Mouse (Mus musculus): ENCODE measurements at regions not wholly inside any gene's neighbourhood (a gene's known extent, or its start where the extent isn't known, plus 50 kb on each side); places are given as distances from the start of the nearest gene placed in this dataset.

DNA sequence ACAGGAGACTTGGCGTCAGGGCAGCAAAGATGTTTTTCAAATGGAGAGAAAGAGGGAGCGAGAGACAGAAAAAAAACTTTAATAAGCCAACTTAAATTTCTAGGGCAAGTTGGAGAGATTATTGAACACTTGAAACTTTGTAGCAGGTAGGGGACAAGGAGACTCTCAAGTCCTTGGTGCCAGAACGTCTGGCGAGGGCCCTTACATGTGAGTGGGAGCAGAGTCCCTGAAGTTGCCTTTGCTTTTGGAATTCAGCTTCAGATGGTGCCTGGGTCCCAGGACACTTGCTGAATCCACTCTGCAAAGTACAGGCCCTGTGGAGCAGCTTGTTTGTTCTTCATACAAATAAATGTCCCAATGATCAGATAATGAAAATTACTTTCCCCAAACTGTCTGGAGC is 693.2 kb upstream of the Adgrl2 start:
- Histone ChIP-seq H3K4me1 (replicated peaks; ENCODE audit: insufficient read depth, low read length) (no peaks in the 10 kb centered on the region), H3K4me2 (ENCODE audit: low read length) (no peak overlapping the region), H3K9me3 (replicated peaks; ENCODE audit: low read length) (no peaks in the 10 kb centered on the region), H3K27me3 (ENCODE audit: insufficient read depth, low read length) (no peaks in the 10 kb centered on the region), H3K4me3 (replicated peaks; ENCODE audit: low read depth, low read length) (no peak overlapping the region), H3K36me3 (ENCODE audit: insufficient read depth, low read length) (no peaks in the 10 kb centered on the region), H3K27ac (no peak overlapping the region), H3K9ac (ENCODE audit: low read depth, low read length) (no peak overlapping the region)
- DNase-seq (ENCODE audit: low spot score) (no peak), ATAC-seq (replicated peaks; ENCODE audit: low FRiP score, low read depth) (no peak)
- WGBS: 88% methylated on average over 4 of the region's 4 CpGs
- no peak for TF ChIP-seq CTCF (IDR thresholded peaks at IDR 0.05; ENCODE audit: low read depth)

DNA sequence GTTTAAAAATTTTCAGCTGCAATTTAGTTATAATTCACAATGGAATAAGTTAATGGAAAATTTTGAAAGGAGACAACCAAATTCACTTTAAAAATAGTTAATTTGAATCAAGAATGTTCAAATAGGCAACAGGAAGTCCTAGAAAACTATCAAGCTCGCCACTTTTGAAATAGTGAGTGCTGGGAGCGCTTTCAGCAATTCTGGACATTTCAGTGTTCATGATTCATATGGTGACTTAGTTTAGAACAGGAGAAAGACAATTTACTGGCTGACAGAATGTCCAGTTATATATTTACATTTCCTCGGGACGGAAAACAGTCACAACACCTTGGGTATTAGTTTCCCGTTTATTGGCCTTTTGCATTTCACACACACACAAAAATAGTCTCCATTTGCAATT is 691.9 kb upstream of the Adgrl2 start:
- no peak overlapping the region for H3K9ac ChIP-seq (ENCODE audit: low read depth, low read length)
- H3K4me2 ChIP-seq (ENCODE audit: low read length): no peak overlapping the region
- no peaks in the 10 kb centered on the region for H3K4me1 ChIP-seq (replicated peaks; ENCODE audit: insufficient read depth, low read length)
- 67% methylated on average over 5 of the region's 5 CpGs for WGBS
- H3K4me3 ChIP-seq (replicated peaks; ENCODE audit: low read depth, low read length): no peak overlapping the region
- DNase-seq (ENCODE audit: low spot score) (no peak), ATAC-seq (replicated peaks; ENCODE audit: low FRiP score, low read depth) (no peak)
- H3K27me3 ChIP-seq (ENCODE audit: insufficient read depth, low read length): no peaks in the 10 kb centered on the region
- no peak for TF ChIP-seq CTCF (IDR thresholded peaks at IDR 0.05; ENCODE audit: low read depth)
- H3K27ac ChIP-seq: no peak overlapping the region
- no peaks in the 10 kb centered on the region for H3K9me3 ChIP-seq (replicated peaks; ENCODE audit: low read length)
- no peaks in the 10 kb centered on the region for H3K36me3 ChIP-seq (ENCODE audit: insufficient read depth, low read length)

DNA sequence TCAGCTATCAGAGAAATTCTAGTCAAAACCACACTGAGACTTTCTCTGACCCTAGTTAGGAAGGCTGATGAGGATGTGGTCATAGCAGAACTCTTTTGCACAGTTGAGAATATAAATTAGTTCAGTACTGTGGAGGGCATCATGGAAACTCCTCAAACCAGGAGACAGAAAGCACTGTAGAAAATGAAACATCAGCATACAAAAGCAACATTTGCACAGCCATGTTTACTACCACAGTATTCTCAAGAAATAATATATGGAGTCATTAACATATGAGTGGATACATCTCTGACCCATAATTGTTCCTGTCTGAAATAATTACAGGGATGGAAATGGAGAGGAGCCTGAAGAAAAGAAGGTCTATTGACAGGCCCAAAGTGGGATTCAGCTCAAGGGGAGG is 683.6 kb upstream of the Adgrl2 start:
- ATAC-seq (replicated peaks; ENCODE audit: low FRiP score, low read depth): no peak
- Histone ChIP-seq H3K36me3 (ENCODE audit: insufficient read depth, low read length) (no peaks in the 10 kb centered on the region), H3K4me3 (replicated peaks; ENCODE audit: low read depth, low read length) (no peak overlapping the region), H3K9me3 (replicated peaks; ENCODE audit: low read length) (no peaks in the 10 kb centered on the region), H3K4me1 (replicated peaks; ENCODE audit: insufficient read depth, low read length) (no peaks in the 10 kb centered on the region), H3K27ac (no peak overlapping the region), H3K27me3 (ENCODE audit: insufficient read depth, low read length) (no peaks in the 10 kb centered on the region), H3K4me2 (ENCODE audit: low read length) (no peak overlapping the region), H3K9ac (ENCODE audit: low read depth, low read length) (no peak overlapping the region)
- no peak for DNase-seq (ENCODE audit: low spot score)
- no peak for TF ChIP-seq CTCF (IDR thresholded peaks at IDR 0.05; ENCODE audit: low read depth)

DNA sequence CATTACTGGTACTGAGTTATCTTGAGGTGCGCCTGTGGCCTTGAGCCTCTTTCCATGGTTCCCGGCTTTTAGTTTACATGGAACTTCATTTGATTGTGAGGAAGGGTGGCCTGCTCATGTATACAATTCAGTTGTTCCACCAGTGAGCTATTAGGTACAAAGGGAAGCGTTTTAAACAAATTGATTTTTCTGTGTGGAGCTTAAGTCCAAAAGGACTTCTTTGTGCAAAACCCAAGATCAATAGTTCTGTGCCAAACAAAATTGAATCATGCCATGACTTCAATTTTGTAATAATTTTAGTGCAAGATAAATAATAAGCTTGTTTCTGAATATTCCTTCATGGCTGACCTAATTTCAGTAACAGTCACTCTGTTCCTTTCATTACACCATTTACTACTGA is 674.3 kb upstream of the Adgrl2 start:
- H3K27me3 ChIP-seq (ENCODE audit: insufficient read depth, low read length): no peaks in the 10 kb centered on the region
- no peak overlapping the region for H3K9ac ChIP-seq (ENCODE audit: low read depth, low read length)
- no peak overlapping the region for H3K4me2 ChIP-seq (ENCODE audit: low read length)
- ATAC-seq (replicated peaks; ENCODE audit: low FRiP score, low read depth): no peak
- H3K4me3 ChIP-seq (replicated peaks; ENCODE audit: low read depth, low read length): no peak overlapping the region
- no peak overlapping the region for H3K27ac ChIP-seq
- H3K4me1 ChIP-seq (replicated peaks; ENCODE audit: insufficient read depth, low read length): no peaks in the 10 kb centered on the region
- WGBS: 92% methylated on average over 3 of the region's 3 CpGs
- H3K36me3 ChIP-seq (ENCODE audit: insufficient read depth, low read length): no peaks in the 10 kb centered on the region
- no peak for DNase-seq (ENCODE audit: low spot score)
- TF ChIP-seq CTCF (IDR thresholded peaks at IDR 0.05; ENCODE audit: low read depth): no peak
- no peaks in the 10 kb centered on the region for H3K9me3 ChIP-seq (replicated peaks; ENCODE audit: low read length)

DNA sequence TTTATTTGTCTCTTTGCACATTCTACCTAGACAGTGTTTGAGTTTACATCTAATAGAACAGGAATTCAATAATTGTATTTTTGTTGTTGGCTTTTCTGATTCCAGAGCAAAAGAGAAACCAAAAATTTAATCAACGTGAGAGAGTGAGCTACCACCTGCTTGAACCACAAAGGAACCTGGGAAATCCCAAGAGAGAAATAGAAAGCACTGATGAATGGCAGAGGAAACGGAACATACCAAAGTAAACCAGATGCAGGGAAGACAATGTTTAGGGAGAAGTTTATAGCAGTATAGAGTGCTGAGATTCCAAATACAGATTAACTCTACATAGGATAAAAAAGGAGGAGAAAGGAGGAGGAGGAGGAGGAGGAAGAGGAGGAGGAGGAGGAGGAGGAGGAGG is 648.0 kb upstream of the Adgrl2 start:
- TF ChIP-seq CTCF (IDR thresholded peaks at IDR 0.05; ENCODE audit: low read depth): no peak
- DNase-seq (ENCODE audit: low spot score) (no peak), ATAC-seq (replicated peaks; ENCODE audit: low FRiP score, low read depth) (no peak)
- Histone ChIP-seq H3K9me3 (replicated peaks; ENCODE audit: low read length) (no peaks in the 10 kb centered on the region), H3K4me2 (ENCODE audit: low read length) (no peak overlapping the region), H3K36me3 (ENCODE audit: insufficient read depth, low read length) (no peaks in the 10 kb centered on the region), H3K9ac (ENCODE audit: low read depth, low read length) (no peak overlapping the region), H3K4me3 (replicated peaks; ENCODE audit: low read depth, low read length) (no peak overlapping the region), H3K4me1 (replicated peaks; ENCODE audit: insufficient read depth, low read length) (no peaks in the 10 kb centered on the region), H3K27me3 (ENCODE audit: insufficient read depth, low read length) (no peaks in the 10 kb centered on the region), H3K27ac (no peak overlapping the region)
- 62% methylated on average over 2 of the region's 2 CpGs for WGBS

DNA sequence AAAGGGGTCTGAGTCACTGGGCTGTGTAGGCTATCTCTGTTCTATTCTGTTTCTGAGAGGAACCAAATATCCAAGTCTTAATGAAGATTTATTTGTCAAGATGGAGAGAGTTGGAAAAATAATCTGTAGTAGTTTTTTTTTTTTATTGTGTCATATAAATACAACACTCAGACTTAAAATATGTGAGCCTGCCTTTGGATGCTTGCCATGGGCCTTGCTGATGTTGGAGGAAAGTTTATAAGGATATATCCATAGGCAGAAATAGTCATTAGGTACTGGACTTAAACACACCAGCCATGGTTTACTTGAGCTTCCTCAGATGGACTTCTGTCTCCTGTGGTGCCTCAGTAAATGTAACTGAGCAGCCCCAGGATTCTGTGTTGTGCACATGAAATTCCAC is 635.8 kb upstream of the Adgrl2 start:
- DNase-seq (ENCODE audit: low spot score) (peak; percentile 35), ATAC-seq (replicated peaks; ENCODE audit: low FRiP score, low read depth) (no peak)
- Histone ChIP-seq H3K36me3 (ENCODE audit: insufficient read depth, low read length) (no peaks in the 10 kb centered on the region), H3K9ac (ENCODE audit: low read depth, low read length) (no peak overlapping the region), H3K9me3 (replicated peaks; ENCODE audit: low read length) (no peaks in the 10 kb centered on the region), H3K27me3 (ENCODE audit: insufficient read depth, low read length) (no peaks in the 10 kb centered on the region), H3K4me1 (replicated peaks; ENCODE audit: insufficient read depth, low read length) (no peaks in the 10 kb centered on the region), H3K27ac (no peak overlapping the region), H3K4me3 (replicated peaks; ENCODE audit: low read depth, low read length) (no peak overlapping the region), H3K4me2 (ENCODE audit: low read length) (no peak overlapping the region)
- no peak for TF ChIP-seq CTCF (IDR thresholded peaks at IDR 0.05; ENCODE audit: low read depth)

DNA sequence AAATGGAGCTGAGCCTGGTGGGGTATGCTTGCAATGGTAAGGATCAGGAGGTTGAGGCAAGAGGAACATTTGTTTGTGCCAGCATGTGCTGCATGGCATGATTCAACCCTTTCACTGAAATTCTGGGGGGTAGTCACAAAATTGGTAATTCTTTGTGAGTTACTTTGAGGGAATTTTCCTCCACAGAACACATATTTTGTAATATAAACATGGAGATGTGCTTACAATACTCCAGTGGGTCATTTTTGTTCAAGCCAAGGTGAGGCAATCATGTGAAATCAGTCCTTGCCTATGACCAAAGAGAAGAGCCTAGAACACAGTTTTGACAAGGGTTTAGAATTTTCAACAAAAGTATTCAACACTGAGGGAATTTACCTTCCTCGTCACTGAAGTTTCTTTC is 635.1 kb upstream of the Adgrl2 start:
- no peak for TF ChIP-seq CTCF (IDR thresholded peaks at IDR 0.05; ENCODE audit: low read depth)
- Histone ChIP-seq H3K4me3 (replicated peaks; ENCODE audit: low read depth, low read length) (no peak overlapping the region), H3K9me3 (replicated peaks; ENCODE audit: low read length) (no peaks in the 10 kb centered on the region), H3K27me3 (ENCODE audit: insufficient read depth, low read length) (no peaks in the 10 kb centered on the region), H3K27ac (no peak overlapping the region), H3K4me2 (ENCODE audit: low read length) (no peak overlapping the region), H3K9ac (ENCODE audit: low read depth, low read length) (no peak overlapping the region), H3K4me1 (replicated peaks; ENCODE audit: insufficient read depth, low read length) (no peaks in the 10 kb centered on the region), H3K36me3 (ENCODE audit: insufficient read depth, low read length) (no peaks in the 10 kb centered on the region)
- no peak for ATAC-seq (replicated peaks; ENCODE audit: low FRiP score, low read depth)
- WGBS: 90% methylated on average over 1 of the region's 1 CpGs
- DNase-seq (ENCODE audit: low spot score): no peak

Data from kidney, postnatal 0 days (tissue).